Mouse (Mus musculus) adrenal gland, adult 8-10 months (tissue): Measurements from ENCODE around the gene Syce3. TPM values are rescaled to one million over a fixed set of nuclear protein-coding genes. Genes with fewer than 3 reads are reported as not detected.

Experiments
- DNase-seq: peaks from one replicate; pipeline ENCODE4 v3.0.0; 2022
- total RNA-seq, 4 experiments: library from RNA; stranded (reverse); gene quantifications; 2 replicates each; pipeline ENCODE4 v1.2.4; 2022

Gene Syce3
- total RNA-seq, 4 experiments from 2014 or later: not detected

DNA sequence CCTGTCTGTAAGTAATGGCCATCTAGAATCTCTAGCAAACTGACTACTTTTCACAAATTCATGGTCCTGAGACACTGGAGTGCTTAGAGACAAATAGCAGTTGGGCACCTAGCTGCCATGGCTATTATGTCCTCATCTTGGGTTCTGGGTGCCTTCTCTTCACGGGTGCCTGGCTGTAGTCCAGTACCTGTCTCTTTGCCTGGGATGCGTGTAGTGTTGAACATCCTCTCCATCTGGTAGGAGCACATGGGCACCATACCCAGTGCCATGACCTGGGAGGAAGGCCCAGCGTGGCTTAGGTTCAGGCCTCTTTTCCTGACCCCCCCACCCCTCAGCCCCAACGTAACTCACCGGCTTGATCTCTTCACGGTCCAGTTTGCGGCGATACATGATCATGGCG, 11.6 kb upstream of the Syce3 start:
- DNase-seq: no peak

DNA sequence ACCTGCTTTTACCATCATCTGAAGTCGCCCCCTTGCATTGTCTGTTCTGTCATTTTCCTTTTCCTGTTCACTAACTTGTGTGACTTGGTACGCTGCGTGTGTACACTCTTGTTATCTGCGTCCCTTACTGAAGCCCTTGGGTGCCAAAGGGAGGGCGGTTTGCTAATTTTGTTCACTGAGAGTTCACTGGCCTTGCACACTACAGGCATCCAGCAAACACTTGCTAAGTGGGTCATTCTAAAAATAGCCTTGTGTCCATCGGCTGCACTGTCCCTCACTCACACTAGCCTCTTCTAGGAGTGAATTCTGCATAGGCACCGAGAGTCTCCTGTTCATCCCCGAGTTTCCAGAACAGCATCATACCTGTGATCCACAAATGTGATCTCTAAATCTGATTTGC, 5.0 kb upstream of the Syce3 start:
- DNase-seq: no peak

DNA sequence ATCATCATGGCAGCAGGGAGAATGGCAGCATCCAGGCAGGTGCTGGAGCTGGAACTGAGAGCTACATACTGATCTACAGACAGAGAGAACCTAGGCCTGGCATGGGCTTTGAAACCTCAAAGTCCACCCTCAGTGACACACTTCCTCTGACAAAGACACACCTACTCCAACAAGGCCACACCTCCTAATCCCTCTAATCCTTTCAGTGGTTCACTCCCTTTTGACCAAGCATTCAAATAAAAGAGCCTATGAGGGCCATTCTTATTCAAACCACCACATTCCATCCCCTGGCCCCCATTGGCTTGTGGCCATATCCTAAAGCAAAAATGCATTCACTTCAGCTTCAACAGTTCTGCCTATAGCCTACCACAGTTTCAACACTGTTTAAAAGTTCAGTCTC, 3.6 kb downstream of the Syce3 start:
- DNase-seq: no peak

DNA sequence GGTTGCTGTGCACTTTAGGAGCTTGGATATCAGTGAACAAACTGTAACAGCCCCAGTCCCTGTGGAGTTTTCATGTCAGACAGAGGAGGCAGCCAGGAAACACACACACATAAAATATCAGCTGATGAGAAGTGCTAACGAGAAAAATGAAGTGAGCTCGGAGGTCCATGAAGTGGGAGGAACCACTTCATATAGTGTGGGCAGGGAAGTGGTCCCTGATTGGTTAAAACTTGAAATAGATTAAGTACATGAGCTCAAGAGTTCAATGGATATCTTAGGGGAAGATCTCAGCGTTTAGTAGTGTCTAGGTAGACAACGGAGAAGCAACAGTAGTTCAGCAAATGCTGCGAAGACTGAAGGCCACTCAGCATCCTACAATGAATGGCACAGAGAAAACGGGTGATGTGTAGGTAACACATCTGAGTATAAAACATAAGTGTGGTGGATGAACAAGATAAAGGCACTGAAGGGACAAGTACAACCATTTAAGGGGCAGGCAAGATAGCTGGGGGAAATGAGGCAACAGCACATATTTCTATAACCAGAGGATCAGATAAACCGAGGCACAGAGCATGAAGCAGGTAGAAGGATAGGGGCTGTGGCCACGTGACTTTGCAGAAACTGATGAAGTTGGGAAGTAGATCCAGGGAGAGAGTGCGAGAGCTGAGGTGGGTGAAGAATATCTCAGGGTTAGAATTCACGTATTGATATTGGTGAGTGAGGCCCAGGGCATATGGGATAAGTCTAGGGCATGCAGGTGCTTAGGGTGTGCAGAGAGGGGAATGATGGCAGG, 5.3 kb downstream of the Syce3 start:
- no peak for DNase-seq

DNA sequence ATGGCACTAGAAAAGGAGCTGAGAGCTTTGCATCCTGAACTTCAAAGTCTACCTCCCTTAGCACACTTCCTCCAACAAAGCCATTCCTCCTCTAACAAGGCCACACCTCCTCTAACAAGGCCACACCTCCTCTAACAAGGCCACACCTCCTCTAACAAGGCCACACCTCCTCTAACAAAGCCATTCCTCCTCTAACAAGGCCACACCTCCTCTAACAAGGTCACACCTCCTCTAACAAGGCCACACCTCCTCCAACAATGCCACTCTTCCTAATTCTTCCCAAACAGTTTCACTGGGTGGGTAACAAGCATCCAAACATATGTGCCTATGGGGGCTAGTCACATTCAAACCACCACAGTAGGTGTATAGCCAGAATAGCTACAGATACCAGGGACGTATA, 7.8 kb downstream of the Syce3 start:
- no peak for DNase-seq

DNA sequence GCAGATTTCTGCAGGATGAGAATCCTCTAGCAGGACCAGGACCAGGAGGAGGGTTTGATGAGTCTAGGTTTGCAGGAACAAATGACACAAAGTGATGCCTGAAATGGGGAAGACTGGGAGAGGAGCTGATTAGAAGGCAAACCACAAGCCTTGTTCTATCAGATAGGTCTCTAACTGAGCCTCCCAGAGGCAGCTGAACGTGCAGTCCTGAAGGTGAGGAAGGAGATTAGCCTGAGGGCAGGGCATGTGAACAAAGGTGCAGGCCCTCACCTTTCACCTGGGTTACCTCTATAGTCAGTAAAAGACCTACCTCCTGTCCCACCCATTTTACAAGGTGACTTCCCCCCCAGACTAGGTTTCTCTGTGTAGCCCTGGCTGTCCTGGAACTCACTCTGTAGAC, 10.6 kb downstream of the Syce3 start:
- DNase-seq: no peak

DNA sequence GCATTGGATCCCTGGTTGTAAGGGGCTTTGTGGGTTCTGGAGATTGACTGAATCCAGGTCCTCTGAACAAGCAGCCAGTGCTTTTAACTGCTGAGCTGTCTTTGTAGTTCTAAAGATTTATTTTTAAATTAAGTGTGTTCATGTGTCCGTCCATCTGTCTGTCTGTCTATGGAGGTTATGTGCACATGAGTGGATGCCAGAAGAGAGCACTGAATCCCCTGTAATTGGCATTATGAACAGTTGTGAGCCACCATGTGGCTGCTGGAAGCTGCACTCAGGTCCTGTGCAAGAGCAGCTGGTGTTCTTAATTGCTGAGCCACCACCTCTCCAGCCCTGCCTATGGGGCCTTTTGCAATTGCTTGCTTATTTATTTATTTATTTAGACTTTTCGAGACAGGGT, 12.2 kb downstream of the Syce3 start:
- no peak for DNase-seq

DNA sequence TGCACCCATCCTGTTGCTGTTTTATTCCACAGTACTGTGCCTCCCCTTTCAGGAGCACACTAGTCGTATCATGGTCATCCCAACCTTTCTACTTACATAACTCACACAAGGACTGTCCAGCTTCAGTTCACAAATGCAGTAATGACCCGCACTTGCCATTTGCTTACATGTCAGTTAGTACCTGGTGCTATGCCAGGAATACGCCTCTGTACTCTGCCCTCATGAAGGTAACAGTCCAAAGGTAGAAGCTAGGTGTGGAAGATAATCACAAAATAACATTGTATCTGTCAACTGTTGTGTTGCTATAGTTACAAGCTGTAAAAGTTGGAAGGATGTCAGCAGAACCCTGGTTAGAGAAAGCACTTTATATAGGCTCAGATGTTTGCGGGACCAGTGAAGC, 13.4 kb downstream of the Syce3 start:
- DNase-seq: no peak

DNA sequence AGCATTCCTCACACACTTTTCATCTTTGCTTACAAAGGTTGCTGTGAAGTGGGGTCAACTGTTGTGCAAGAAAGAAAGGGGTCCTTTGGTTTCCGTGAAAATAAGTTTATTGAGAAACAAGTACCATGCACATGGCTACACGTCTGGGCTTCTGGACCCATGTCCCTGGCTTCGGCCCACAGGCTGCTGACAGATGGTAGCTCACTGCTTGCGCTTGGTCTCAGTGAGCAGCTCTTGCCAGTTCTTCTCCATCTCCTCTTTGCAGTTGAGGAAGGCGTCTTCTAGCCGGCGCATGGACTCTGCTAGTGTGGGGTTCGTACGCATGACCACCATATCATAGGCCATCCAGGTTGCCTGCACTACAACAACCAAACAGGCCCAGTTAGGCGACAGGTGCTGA, 20.2 kb downstream of the Syce3 start:
- DNase-seq: no peak

DNA sequence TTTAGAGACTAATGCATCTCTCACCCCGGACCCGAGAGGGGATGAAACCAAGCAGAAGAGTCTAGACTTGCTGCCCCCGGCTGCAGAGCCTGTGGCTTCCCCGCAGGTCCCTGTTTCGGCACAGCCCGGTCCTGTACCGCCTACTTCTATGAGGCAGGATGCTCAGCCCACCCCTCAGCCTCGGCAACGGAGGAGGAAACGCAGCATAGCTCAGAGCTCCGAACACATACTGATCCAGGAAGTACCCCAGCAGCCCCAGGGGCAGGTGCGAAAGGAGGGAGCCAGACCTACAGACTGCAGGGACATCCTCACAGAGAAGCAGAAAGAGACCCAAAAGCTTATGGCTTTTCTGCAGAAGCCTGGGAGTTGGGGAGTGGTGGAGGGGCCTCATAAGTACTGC, 23.2 kb downstream of the Syce3 start:
- no peak for DNase-seq

DNA sequence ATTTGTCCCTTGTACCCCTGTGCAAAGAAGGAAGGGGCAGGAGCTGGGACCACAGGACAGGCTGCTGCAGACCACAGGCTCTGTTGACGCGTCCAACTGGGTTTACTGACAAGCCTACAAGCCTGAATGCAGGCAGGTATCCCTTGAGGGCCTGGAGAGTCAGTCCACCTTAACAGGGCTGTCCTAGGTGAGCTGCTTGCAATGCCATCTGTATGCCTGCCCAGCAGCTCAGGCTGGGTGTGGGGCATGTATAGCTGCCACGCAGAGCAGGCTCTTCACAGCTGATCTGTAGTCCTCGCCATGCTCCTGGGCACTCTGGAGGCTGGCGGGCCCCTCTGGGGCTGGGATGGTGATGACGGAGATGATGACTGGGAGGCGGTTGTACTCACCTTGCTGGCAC, 25.7 kb downstream of the Syce3 start, which contains the start of gene Klhdc7b:
Gene Klhdc7b (plus strand): TSS at position 301 of the 400 bp plus-strand sequence.
- no peak for DNase-seq

DNA sequence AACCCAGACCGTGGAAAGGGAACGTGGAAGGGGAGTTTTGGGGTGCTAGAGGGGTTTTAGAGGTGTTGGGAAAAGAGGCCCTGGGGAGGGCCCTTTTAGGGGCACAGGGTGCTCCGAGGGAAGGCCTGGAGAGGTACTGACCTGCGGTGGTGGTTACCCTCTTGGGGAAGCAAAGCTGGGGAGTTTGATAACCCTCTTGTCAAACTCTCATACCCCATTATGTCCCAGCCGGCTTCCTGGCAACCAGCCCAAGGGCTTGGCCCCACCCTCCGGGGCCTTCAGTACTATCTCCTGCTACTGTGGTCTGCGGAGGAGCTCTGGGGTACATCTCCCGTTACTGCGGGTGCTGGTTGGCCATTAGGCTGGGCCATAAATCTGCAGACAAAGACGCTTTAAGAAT, 30.9 kb downstream of the Syce3 start:
- DNase-seq: no peak

DNA sequence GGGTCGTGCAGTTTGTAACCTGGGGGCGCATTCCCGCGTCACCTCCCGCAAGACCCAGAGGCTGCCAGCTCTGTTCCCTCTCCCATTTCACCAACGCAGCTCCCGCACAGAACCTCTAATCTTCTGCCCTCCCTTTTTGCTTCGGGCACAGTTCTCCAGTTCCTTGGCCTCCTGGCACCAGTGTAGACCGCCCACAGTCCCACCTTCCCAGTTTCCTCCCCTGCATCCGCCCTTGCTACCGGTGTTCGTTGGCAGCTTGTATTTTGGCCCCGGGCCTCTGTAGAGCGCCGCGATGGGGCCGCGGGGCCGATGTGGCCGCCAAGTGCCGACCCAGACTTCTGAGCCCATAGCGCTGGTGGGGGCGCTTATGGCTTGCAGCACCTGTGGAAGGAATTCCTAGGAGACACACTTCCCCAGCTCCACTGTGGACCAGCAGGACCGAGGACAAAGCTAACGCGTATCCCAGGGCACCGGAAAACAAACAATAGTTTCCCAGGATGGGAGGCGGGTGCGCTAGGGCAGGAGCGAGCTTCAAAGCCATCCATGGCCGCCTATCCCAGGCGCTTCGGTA, 31.4 kb downstream of the Syce3 start, which contains the start of gene Odf3b:
Gene Odf3b (minus strand): TSS at position 452 of the 571 bp plus-strand sequence.
- DNase-seq: no peak

DNA sequence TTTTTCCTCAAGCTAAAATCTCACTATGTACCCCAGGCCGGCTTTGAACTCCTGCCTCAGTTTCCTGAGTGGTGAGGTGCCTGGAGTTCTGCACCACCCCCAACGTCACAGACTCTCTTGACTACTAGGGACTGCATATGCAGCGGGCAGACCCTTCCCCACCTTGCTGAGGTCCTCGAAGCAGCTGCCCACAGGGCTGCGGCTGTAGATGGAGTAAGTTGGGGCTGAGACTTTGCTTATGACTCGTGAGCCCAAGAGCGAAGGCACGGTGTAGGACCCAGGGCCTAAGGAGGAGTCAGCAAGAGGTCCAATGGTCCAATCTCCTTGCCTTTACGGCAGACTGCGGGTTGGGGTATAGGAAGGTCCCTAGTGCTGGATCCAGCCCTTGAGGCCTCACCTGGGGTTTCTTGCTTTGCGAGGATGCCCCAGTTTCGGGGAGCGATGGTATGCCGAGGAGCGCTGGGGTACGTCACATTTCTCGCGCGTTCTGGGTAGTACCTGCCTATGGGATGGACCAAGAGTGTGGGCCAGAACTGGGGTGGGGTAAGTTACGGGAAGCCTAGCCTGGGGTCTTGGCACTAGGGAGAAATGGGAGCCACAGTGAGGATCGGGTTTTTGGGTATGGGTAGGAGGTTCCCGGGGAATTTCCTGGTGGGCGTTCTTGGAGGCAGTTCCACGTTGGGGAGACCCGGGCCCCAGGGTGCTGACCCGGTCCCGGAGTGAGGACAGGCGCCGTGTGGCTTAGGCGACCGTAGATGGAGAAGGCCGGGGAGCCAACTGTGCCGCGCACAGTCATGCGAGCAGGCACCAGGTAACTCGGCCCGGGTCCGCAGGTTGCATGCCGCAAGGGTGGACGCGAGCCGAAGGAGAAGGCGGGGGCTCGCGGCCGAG, 32.1 kb downstream of the Syce3 start:
- DNase-seq: no peak

DNA sequence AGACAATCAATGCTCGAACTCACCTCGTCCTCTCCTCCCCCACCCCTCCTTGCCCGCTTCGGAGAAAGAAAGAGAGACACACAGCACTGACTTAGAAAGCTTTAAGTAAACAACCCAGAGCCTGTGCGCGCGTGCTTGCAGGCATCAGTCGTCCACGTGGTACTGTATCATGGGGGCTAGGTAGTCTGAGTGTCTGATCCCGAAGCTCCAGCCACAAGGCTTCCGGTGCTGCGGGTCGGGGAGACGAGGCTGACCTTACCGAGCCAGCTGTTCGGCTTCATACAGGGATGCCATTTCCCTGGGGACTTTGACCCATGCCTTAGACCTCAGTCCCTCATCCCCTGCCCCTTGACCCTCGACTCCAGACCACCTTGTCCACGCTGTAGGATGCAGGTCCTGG, 32.9 kb downstream of the Syce3 start:
- DNase-seq: no peak

DNA sequence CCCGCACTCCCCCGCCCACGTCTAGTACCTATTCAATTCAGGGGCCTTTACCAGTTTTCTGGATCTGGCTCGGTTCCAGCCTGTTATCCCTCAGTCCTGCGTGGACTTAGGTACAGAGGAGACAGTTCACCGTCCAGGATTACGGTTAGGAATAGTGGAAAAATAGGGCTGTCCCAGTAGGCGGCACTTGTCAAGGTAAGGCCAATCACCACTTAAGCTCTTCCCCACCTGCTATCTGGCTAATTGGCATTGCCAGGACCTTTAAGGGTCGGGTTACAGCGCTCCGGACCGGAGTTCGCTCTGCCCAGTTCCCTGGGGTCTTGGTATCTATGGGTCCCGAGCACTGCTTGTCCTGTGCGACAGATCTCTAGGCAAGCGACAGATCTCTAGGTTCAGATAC, 33.3 kb downstream of the Syce3 start, which contains the start of gene Tymp:
Gene Tymp (minus strand): TSS at position 83 of the 400 bp plus-strand sequence.
- DNase-seq: no peak

DNA sequence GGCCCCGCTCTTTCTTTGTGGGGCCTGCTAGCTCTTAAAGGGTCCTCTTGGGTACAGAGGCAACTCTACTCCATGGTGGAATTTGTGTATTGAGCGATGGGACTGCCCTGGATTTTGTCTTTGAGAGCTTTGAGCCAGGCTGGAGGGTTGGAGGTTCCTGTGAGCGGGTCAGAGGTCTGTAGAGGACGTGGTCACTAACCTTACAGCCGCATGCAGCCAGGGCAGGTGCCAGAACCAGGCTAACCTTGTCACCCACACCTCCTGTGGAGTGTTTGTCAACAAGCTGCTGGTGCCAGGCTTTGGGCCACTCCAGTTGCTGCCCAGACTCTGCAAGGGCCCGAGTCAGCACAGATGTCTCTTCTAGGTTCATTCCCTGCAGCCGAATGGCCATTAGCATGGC, 34.3 kb downstream of the Syce3 start:
- DNase-seq: no peak

DNA sequence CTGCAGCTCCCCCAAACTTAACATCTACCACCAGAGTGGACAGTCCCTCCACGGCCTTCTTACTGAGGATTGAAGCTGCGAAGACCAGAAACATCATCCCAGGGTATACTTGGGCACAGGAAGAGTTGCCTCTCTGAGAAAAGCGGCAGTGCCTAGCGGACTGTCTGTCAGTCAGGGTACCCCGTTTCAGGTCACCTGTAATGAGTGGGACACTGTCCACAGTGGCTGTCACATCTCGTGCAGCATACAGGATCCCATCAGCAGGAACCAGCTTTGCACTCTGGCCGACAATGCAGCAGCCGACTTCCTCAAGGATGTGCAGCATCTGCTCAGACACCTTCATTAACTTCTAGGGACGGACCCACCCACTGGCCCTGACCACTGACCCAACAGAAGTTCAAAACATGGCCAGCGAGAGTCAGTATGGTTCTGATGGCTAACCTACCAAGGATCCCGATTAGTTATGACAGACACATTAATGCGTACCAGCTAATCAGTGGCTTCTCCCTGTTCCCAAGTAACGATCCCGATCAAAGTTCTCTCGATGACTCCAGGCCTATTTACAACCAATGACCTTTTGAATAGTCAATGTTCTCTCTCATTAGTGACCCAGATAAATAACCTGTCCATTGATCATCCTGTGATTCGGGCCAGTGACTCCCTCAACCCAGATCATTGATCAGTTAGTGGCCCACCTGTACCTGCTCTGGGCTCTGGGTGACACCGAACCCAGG, 35.3 kb downstream of the Syce3 start:
- DNase-seq: no peak

DNA sequence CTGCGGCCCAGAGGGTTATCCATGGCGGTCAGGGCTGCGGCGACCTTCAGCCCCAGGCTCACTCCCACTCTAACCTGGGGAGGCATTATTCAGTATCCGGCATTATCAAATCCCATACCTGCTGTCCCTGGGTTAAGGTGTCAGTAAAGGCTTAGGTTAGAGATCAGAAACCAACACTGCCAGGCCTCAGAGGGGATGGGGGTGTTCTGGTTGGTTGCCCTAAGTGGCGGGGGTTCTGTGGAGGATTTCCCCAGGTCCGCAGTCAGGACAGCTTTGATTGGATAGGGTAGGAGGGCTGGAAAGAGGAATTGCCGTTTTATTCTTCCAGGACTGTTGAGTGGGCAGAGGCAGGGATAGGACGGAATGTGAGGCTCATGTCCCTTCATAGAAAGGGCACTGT, 36.0 kb downstream of the Syce3 start:
- DNase-seq: no peak

DNA sequence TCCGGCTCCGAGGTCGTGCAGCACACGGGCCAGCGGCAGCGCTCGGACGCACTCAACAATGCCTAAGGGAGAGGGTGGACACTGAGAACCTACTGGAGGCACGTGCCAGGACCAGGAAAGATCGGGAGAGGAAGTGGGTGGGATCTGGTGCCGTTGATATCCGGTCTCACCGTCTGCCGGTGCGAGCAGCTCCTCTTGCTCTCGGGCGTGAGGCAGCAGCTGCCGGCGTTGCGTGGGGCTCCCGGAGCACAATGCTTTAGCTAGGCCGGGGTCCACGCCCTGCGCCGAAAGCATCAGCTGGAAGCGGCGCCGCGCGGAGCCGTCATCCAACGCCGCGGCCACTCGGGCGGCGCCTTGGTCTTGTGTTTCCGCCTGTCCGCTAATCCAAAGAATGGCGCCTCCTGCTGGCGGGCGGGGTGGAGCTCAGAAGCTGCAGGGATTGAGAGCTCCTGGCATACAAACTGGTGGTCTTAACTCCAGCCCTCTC, 36.5 kb downstream of the Syce3 start, which contains the start of gene Sco2:
Gene Sco2 (minus strand): TSS at position 85 of the 487 bp plus-strand sequence.
- peak; percentile 86 for DNase-seq

DNA sequence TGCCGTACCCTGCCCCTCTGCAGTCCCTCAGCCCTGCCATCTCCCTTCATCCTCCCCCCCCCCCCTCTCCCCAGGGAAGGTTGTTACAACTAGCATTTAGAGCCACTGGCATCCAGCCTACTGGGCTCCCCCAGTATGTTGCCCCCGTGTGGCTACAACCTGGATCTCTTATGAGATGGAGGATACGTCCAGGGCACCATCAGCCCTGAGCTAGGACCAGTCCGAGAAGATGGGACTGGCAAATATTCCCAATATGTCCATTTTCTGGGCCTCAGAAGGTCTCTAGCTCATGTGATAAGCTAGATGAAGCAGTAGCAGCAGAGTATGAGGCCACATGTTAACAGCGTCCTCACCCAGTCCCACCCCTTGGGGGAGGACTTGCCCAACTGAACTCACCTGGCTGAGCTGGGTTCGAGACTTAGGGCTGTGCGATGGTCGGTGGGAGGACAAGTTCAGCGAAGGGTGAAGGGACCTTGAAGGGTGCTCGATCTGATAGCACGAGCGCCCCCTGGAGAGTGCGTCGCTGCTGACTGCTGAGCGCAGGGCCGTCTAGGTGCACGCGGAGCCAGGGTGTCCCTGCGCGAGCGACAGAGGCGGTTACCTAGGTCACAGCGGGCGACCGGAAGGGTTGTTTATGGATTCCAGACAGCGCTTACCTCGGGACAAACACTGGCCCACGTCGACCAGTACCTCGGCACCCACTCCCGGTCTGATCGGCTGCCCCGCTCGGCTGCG, 37.1 kb downstream of the Syce3 start:
- DNase-seq: peak; percentile 83
